Mouse (Mus musculus) cerebellum, adult (tissue): ENCODE data around the gene Gm20741.

Experiments
- ATAC-seq: cut with Nextera tagmentation; 2 replicates; pipeline ENCODE4 v1.9.2; 2017; ENCODE audit warnings: mild to moderate bottlenecking, moderate library complexity, mixed read lengths; ENCODE audit not compliant: insufficient number of reproducible peaks, low FRiP score, low TSS enrichment

The Gm20741 gene

GRCm38 (mm10) chr16:88811827-88812226 is at the start of gene Gm20741:
Gene Gm20741, minus strand, starts transcription at chr16:88812220.
- peak; percentile 83 for ATAC-seq

- ATAC-seq = no peak
Observed at GRCm38 (mm10) chr16:88851450-88851849, 39.4 kb upstream of the Gm20741 start.

GRCm38 (mm10) chr16:88848558-88848957 is 36.5 kb upstream of the Gm20741 start:
- no peak for ATAC-seq

- no peak for ATAC-seq
Observed at GRCm38 (mm10) chr16:88847363-88847762, 35.3 kb upstream of the Gm20741 start.

- no peak for ATAC-seq
Observed at GRCm38 (mm10) chr16:88826978-88827377, 15.0 kb upstream of the Gm20741 start.

GRCm38 (mm10) chr16:88826095-88826652 is 14.2 kb upstream of the Gm20741 start, which contains the start of gene Krtap14:
Gene Krtap14, minus strand, starts transcription at chr16:88826145.
- ATAC-seq = no peak

- no peak for ATAC-seq
Observed at GRCm38 (mm10) chr16:88823736-88824135, 11.7 kb upstream of the Gm20741 start.

- no peak for ATAC-seq
Observed at GRCm38 (mm10) chr16:88820066-88820465, 8.0 kb upstream of the Gm20741 start, which contains the start of gene Krtap15. Gene Krtap15, plus strand, starts transcription at chr16:88820215.

GRCm38 (mm10) chr16:88786786-88787185 is 25.2 kb downstream of the Gm20741 start:
- no peak for ATAC-seq

- ATAC-seq = no peak
Observed at GRCm38 (mm10) chr16:88777596-88777995, 34.4 kb downstream of the Gm20741 start, which contains the start of gene Gm5965. Gene Gm5965, plus strand, starts transcription at chr16:88777896.

GRCm38 (mm10) chr16:88774106-88774505 is 37.9 kb downstream of the Gm20741 start, which contains the start of gene 2310057N15Rik:
Gene 2310057N15Rik, minus strand, starts transcription at chr16:88774206.
- no peak for ATAC-seq
